Mouse (Mus musculus) kidney, postnatal 0 days (tissue): ENCODE results near the gene Kidins220. TPM values are rescaled to one million over a fixed set of nuclear protein-coding genes. Genes with fewer than 3 reads are reported as not detected.

Source experiments
- ATAC-seq: fragments of 200-750 bp; cut with Nextera tagmentation; replicated peaks from 2 replicates; pipeline ENCODE4 v1.8.0; 2017; ENCODE audit warnings: low read depth, moderate number of reproducible peaks, moderate TSS enrichment, moderate library complexity; ENCODE audit not compliant: low FRiP score
- DNase-seq: peaks from one replicate; pipeline ENCODE4 v3.0.0-alpha.2; 2016; ENCODE audit warnings: low spot score
- H3K27ac ChIP-seq: fragments of 300-500 bp; sonication (generic); 2 replicates; pipeline ENCODE4 v1.5.1; 2014; ENCODE audit warnings: mild to moderate bottlenecking
- H3K27me3 ChIP-seq: fragments of 300-500 bp; sonication (generic); 2 replicates; pipeline ENCODE4 v1.6.1; 2014; ENCODE audit warnings: low read length, mixed read lengths; ENCODE audit not compliant: insufficient read depth
- H3K36me3 ChIP-seq: fragments of 300-500 bp; sonication (generic); 2 replicates; pipeline ENCODE4 v1.6.1; 2014; ENCODE audit warnings: low read length, mixed read lengths; ENCODE audit not compliant: insufficient read depth
- H3K4me1 ChIP-seq: fragments of 300-500 bp; sonication (generic); replicated peaks from 2 replicates; pipeline ENCODE4 v1.6.1; 2014; ENCODE audit warnings: antibody characterized with exemption, low read length, mixed read lengths; ENCODE audit not compliant: insufficient read depth
- H3K4me2 ChIP-seq: fragments of 300-500 bp; sonication (generic); 2 replicates; pipeline ENCODE4 v1.6.1; 2014; ENCODE audit warnings: mild to moderate bottlenecking, low read length, moderate library complexity, mixed read lengths
- H3K4me3 ChIP-seq: fragments of 300-500 bp; sonication (generic); replicated peaks from 2 replicates; pipeline ENCODE4 v1.5.1; 2014; ENCODE audit warnings: low read depth, low read length
- H3K9ac ChIP-seq: fragments of 300-500 bp; sonication (generic); 2 replicates; pipeline ENCODE4 v1.6.1; 2014; ENCODE audit warnings: low read depth, low read length
- H3K9me3 ChIP-seq: fragments of 300-500 bp; sonication (generic); replicated peaks from 2 replicates; pipeline ENCODE4 v1.6.1; 2016; ENCODE audit warnings: low read length, inconsistent platforms, mixed read lengths
- CTCF ChIP-seq: IDR thresholded peaks from 2 replicates; pipeline ENCODE4 v1.5.1; 2016; ENCODE audit warnings: antibody characterized with exemption, low read depth, mild to moderate bottlenecking, moderate library complexity
- whole genome bisulfite sequencing: fragments of 180-500 bp; shearing (Covaris S2); extraction: QIAGEN DNeasy Blood & Tissue Kit; methylation state at CpG from one replicate; pipeline ENCODE4 v1.1.7; 2014; 5-methylcytosine and 5-hydroxymethylcytosine counted together
- polyA plus RNA-seq: library from polyadenylated mRNA; unstranded; fragments of >200 nt; fragmentation: Nextera tagmentation; extraction: Ambion mirVana; gene quantifications from 2 replicates; pipeline ENCODE4 v1.2.1, GENCODE M21; 2015

The Kidins220 gene
- polyA plus RNA-seq, 1 experiment from 2014 or later, result 25.1 TPM

DNA sequence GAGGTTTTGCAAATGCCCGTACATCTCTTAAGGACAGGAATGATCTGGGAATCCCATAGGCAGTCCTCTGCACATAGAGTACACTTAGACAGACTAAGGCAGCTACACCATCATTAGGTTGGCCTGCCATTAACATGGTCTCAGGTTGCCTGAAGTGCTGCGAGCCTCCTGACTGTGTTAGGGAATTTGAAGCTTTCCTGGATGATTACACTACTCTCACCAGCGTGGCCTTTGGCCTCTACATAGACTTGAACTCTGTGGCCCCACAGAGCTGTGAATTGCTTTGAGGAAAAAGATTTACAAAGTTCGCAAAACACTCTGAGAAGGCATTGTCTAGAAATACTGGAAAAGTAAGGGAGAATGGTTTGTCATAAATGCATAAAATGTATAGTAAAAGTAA is 69.9 kb downstream of the Kidins220 start:
- H3K36me3 ChIP-seq, result peaks cover 15% of the 10 kb centered on the region
- H3K9me3 ChIP-seq, result no peaks in the 10 kb centered on the region
- no peak for ATAC-seq
- H3K27me3 ChIP-seq, result no peaks in the 10 kb centered on the region
- no peak for DNase-seq
- H3K4me2 ChIP-seq, result no peak overlapping the region
- no peak overlapping the region for H3K9ac ChIP-seq
- H3K27ac ChIP-seq, result no peak overlapping the region
- WGBS, result 61% methylated on average over 4 of the region's 4 CpGs
- H3K4me1 ChIP-seq, result no peaks in the 10 kb centered on the region
- no peak overlapping the region for H3K4me3 ChIP-seq
- TF ChIP-seq CTCF, result no peak

DNA sequence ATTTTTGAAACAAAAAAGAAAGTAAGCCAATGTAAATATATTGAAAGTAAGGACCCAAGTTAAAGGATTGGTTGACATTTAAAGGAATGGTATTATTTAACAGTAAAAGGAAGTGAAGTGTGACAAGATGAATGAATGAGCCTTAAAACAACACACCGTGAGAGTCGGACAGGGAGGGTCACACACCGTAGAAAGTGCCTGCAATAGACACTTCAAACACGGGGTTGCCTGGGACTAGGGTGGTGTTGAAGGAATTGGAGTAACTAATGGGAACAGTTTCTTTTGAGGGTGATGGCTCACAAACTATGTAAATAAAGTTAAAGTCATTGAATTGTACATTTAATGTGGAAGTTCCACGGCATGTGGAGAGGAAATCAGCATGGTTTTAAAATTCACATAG is 74.5 kb downstream of the Kidins220 start:
- 9% methylated on average over 5 of the region's 5 CpGs for WGBS
- no peaks in the 10 kb centered on the region for H3K9me3 ChIP-seq
- no peak overlapping the region for H3K4me2 ChIP-seq
- no peaks in the 10 kb centered on the region for H3K4me1 ChIP-seq
- H3K27ac ChIP-seq, result no peak overlapping the region
- no peaks in the 10 kb centered on the region for H3K27me3 ChIP-seq
- H3K9ac ChIP-seq, result no peak overlapping the region
- H3K36me3 ChIP-seq, result peaks cover 30% of the 10 kb centered on the region
- TF ChIP-seq CTCF, result no peak
- ATAC-seq (no peak), DNase-seq (no peak)
- no peak overlapping the region for H3K4me3 ChIP-seq

DNA sequence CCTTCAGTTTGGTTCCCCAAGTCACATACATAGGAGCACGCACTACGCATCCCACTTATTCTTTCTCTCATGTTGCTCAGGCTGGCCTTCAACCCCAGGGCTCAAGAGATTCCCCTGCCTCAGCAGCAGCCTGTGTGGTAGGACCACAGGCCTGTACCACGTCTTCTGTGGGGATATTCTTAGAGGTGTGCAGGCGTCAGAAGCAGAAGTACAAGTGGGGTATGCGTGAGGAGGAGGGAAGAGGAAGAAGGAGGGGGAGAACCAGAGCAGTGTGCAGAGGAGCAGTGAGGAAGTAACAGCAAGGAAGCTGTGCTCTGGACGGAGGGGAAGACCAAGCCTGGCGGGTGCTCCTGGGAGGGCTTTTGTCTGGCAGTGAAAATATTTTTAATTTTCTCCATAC is 79.8 kb downstream of the Kidins220 start:
- no peak overlapping the region for H3K27ac ChIP-seq
- no peak for TF ChIP-seq CTCF
- WGBS, result 82% methylated on average over 7 of the region's 7 CpGs

DNA sequence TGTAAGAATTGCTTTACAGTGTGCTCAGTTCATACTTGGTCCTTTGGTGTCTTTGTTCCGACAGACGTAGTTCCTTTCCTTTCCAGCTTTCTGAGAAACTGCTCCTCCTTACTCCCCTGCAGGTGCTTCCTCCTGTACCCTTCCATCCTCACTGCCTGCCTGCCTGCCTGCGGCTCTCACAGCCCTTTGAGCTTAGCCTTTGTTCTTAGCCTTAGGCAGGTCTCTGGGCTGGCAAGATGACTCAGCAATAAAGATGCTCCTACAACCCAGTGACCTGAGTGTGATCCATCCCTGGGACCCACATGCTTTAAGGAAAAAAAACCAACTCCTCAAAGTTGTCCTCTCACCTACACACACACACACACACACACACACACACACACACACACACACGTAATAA is 80.2 kb downstream of the Kidins220 start:
- Histone ChIP-seq H3K27ac (no peak overlapping the region), H3K9ac (no peak overlapping the region), H3K27me3 (no peaks in the 10 kb centered on the region), H3K4me3 (no peak overlapping the region), H3K9me3 (no peaks in the 10 kb centered on the region), H3K36me3 (peaks cover 66% of the 10 kb centered on the region), H3K4me1 (no peaks in the 10 kb centered on the region), H3K4me2 (no peak overlapping the region)
- 71% methylated on average over 4 of the region's 4 CpGs for WGBS
- ATAC-seq (no peak), DNase-seq (no peak)
- TF ChIP-seq CTCF, result no peak

More for the DNA sequence above, 79.8 kb downstream of the Kidins220 start:
- no peak for ATAC-seq
- Histone ChIP-seq H3K27me3 (no peaks in the 10 kb centered on the region), H3K9ac (no peak overlapping the region), H3K9me3 (no peaks in the 10 kb centered on the region), H3K4me1 (no peaks in the 10 kb centered on the region), H3K4me3 (no peak overlapping the region), H3K36me3 (peaks cover 62% of the 10 kb centered on the region), H3K4me2 (no peak overlapping the region)
- no peak for DNase-seq

DNA sequence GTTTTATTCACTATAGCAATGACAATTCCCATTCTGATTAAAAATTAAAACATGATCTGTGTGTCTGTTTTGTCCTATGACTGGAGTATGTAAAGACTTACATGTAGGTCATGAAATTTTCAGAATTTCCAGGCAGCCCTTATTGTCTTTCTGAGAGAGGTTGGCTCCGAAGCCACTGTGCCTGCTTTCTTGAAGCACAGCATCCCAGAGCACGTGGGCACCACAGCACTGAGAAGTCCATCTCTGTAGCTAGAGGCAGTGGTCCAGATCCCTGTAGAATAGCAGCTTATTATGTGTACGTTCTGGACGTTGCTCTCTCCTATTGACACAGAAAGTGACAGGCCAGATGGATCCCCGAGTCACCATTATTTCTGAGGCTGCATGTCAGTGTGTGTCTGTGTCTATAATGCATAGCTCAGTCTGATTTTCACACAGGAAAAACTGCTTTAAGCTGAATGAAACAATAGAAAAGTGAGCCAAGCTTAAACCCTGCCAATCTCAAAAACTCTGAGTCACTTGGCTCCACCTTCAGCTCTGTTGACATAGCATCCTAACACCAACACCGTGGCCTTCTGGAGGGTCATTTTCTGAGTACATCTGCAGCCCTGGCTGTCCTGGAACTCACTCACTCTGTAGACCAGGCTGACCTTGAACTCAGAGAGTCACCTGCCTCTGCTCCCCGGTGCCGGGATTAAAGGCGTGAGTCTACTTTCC is 84.9 kb downstream of the Kidins220 start:
- no peaks in the 10 kb centered on the region for H3K4me1 ChIP-seq
- no peak for DNase-seq
- H3K4me3 ChIP-seq, result no peak overlapping the region
- H3K27me3 ChIP-seq, result no peaks in the 10 kb centered on the region
- no peak overlapping the region for H3K27ac ChIP-seq
- H3K9me3 ChIP-seq, result no peaks in the 10 kb centered on the region
- H3K9ac ChIP-seq, result no peak overlapping the region
- H3K4me2 ChIP-seq, result no peak overlapping the region
- peaks cover 39% of the 10 kb centered on the region for H3K36me3 ChIP-seq
- ATAC-seq, result no peak
- WGBS, result 86% methylated on average over 9 of the region's 9 CpGs
- no peak for TF ChIP-seq CTCF

DNA sequence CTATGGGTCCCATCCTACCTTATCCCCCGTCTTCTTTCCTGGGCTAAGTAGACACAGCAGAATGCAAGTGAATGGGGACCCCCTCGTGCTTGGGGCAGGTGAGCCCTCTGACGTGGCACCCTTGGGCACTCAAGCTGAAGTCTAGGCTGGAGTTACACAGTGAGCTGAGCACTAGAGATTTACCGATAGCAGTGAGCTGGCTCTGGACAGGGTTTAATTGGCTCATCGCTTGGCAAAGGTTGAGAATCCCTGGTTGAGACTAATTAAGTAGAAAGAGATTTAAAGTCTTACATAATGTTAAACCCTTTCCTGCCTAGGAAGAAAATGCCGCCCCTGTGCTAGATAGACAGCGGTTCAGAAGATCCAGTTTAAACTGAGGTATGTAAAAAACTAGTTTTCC is 86.2 kb downstream of the Kidins220 start:
- Histone ChIP-seq H3K4me2 (no peak overlapping the region), H3K27ac (no peak overlapping the region), H3K27me3 (no peaks in the 10 kb centered on the region), H3K4me1 (no peaks in the 10 kb centered on the region), H3K4me3 (no peak overlapping the region), H3K9ac (no peak overlapping the region), H3K9me3 (no peaks in the 10 kb centered on the region), H3K36me3 (peaks cover 32% of the 10 kb centered on the region)
- 76% methylated on average over 7 of the region's 7 CpGs for WGBS
- no peak for ATAC-seq
- DNase-seq, result no peak
- TF ChIP-seq CTCF, result no peak

DNA sequence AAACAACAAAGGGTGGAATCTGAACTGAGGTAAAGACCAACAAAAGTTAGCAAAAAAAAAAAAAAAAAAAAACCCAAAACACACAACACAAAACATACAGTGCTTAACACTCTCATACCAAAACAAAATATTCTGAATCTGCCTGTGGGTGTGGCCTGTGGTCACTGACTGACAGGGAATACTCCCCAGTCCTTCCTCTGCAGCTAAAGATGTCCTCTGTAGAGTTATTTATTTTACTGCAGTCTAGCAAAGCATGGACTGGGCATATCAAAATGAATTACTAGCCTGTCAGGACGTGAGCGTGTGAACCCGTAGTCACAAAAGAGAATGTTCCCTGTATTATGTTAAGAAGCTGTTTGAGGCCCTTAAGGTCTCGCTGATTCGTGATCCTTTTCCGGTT is 87.5 kb downstream of the Kidins220 start:
- WGBS, result 33% methylated on average over 6 of the region's 6 CpGs
- Histone ChIP-seq H3K36me3 (peaks cover 26% of the 10 kb centered on the region), H3K9me3 (no peaks in the 10 kb centered on the region), H3K27me3 (no peaks in the 10 kb centered on the region), H3K4me1 (no peaks in the 10 kb centered on the region), H3K4me3 (no peak overlapping the region), H3K4me2 (no peak overlapping the region), H3K27ac (no peak overlapping the region), H3K9ac (no peak overlapping the region)
- DNase-seq (peak; percentile 71), ATAC-seq (0 out of 2 replicates have a peak, but pooled peaks have one; percentile 46)
- no peak for TF ChIP-seq CTCF
